Mouse (Mus musculus): ENCODE results near the gene Vmn2r102. TPM values are rescaled to one million over a fixed set of nuclear protein-coding genes. Genes with fewer than 3 reads are reported as not detected.

Gene Vmn2r102
- total RNA-seq (2021): not detected

DNA sequence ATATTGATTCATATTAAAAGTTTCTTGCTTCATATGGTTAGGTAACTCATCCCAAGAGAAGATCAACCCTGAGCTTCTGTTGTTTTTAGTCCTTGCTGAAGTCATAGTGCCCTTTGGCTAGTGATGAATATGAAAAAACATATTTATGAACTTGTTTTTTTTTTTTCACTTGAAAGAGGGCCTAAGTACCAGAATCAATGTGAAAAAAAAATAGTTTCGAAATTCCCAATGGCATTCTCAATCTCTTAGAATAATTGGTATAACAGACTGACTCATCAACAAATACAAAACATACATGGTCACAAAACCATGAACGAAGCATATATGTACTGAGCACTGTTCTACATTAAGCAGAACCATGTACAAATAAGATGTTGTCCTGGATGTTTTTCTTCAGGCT, at the start of gene Vmn2r102:
Gene Vmn2r102, plus strand, starts transcription at position 301 of the 400 bp plus-strand sequence.
- DNase-seq: no peak
- intact Hi-C loops (cut with DNase I): no loop called here

DNA sequence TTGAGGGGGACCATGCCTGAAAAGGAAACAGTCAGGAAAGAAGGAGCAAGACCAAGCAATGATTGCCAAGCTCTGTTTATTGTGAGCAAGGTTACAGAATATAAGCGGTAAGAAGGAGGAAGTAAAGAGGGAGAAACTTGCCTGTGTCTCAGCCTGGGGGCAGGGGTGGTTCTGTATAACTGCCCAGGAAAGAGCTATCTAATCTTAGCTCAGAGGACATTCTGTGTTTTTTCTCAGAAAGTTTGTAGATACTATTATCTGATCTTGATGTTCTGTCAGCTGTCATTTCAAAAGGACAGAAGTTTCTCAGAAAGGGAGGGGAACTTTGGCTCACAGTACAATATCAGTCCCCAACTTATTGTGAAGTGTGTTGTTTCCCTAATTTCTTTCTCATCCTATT, 30.8 kb upstream of the Vmn2r102 start:
- no peak for DNase-seq
- intact Hi-C loops (cut with DNase I): loop anchor here (2.0 kb wide), 1 partner anchor 49 kb away; no protein-coding TSS in a partner anchor

- no peak for DNase-seq
- intact Hi-C loops (cut with DNase I): no loop called here
Measured at GRCm38 (mm10) chr17:19658447-19658846, 1.7 kb upstream of the Vmn2r102 start.

DNA sequence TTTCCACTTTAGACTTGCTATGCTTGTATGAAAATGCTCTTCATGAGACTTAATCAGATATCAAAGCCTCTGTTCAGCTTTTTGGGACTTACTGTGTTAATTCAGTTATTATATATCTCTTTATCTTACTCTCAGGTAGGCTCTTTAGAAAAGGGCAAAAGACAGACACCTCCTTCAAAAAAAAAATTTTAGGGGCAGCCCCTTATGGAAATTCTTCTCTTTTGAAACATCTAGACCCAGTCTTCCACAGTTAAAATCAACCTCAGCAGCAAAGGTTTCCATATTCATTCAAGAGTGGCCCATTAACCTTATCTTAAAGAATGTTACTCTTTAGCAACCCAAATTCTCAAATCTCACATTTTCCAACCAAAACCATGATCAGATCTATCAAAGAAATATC, 31.9 kb downstream of the Vmn2r102 start:
- intact Hi-C loops (cut with DNase I): no loop called here
- no peak for DNase-seq

Other genes starting within 250 kb of the Vmn2r102 start
- gene Vmn2r100, start 155.6 kb upstream of the Vmn2r102 start, total RNA-seq (2021): not detected
- gene Vmn2r101, start 83.1 kb upstream of the Vmn2r102 start, total RNA-seq (2021): not detected
- gene Vmn2r103, start 113.0 kb downstream of the Vmn2r102 start, total RNA-seq (2021): not detected